Mouse (Mus musculus) kidney, adult 8-10 months (tissue): ENCODE results near the gene Lrig1.
A peak's percentile ranks its signal among the peaks of the same experiment; 100 is the strongest.

ENCODE experiments used
- DNase-seq, 2 experiments: peaks; one replicate each; pipeline ENCODE4 v3.0.0; 2022

The Lrig1 gene

GRCm38 (mm10) chr6:94697423-94697822 lies 2.5 kb downstream of the Lrig1 start:
- DNase-seq: no peak

DNA sequence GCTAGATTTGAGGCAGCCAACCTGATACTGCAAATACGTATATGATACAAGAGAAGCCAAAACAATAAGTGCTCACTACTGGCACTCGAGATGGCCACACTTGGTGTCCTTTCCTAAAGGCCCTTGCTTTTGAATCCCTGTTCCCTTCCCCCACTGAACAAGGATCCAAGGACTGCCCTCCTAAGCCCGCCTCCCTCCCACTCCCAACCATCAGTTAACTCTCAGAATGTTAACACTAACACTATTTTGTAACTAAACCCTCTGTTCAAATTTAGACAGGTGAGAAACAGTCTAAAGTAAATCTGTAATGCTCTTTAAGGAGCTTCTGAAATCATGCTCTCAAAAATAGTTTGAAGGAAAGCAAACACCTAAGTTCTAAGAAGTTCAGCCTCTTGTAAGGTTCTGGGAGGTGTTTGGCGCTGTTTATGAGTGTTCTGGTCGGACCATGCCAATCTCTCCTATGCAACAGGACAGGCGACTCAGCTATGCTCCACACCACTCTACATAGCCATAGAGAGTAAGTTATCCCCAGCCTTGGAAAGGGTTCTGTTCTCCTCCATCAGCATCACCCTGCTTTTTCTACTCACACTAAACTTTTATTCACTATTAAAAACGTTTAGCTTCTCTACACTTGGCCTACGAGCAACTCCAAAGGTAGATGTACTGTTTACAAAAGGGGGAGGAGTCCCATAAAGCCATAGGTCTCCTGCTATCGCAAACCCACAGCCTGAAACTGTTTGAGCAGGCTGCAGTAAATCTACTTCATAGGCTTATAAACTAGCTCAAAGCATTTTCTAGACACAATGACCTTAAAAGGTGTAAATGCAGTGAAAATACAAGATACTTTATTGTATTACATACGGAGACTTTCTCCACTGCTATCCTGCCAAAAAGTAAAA lies 3.5 kb downstream of the Lrig1 start:
- DNase-seq: no peak

DNA sequence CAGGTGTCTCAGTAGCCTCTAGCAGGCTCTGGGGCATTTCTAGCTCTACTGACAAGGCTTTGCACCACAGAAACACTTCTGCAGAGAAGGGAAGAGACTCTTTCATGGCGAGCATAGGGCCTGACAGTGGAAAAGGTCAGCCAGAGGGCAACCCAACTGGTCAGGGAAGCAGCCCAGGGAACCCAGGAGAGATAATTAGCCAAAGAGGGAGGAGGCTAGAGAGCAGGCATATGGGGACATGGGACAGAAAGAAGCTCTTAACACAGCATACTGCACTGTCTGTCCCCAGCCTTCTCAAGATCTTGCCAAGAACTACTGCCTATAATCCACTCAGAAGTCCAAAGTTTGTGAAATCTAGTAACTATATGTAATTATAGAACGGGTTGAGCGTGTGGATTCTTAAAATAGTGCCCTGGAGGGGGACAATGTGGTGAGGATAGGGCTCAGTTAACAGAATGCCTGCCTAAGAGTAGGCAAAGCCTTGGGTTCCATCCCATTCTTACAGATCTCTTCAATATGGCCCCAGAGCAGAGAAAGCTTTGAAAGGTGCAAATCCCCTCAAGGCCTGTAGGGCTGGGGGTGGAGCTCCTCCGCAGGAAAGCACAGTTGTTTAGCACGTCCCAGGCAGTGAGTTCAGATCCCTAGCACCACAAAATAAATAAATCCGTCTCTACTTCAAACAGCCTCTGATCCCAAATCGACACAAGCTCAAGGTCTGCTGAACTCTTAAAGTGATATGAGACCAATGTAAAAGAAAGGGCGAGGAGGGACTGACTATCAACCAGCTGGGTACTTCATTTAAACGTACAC lies 4.6 kb downstream of the Lrig1 start:
- no peak for DNase-seq

- no peak for DNase-seq
These were observed 5.5 kb downstream of the Lrig1 start for GRCm38 (mm10) chr6:94694481-94694880.

- no peak for DNase-seq
These were observed 6.9 kb downstream of the Lrig1 start for GRCm38 (mm10) chr6:94693091-94693490.

- no peak for DNase-seq
These were observed 8.0 kb downstream of the Lrig1 start for GRCm38 (mm10) chr6:94692003-94692402.

- no peak for DNase-seq
These were observed 9.7 kb downstream of the Lrig1 start for GRCm38 (mm10) chr6:94690247-94690646.

GRCm38 (mm10) chr6:94688722-94689121 lies 11.2 kb downstream of the Lrig1 start:
- DNase-seq: peak in 1 of 2 experiments; percentile 47

DNA sequence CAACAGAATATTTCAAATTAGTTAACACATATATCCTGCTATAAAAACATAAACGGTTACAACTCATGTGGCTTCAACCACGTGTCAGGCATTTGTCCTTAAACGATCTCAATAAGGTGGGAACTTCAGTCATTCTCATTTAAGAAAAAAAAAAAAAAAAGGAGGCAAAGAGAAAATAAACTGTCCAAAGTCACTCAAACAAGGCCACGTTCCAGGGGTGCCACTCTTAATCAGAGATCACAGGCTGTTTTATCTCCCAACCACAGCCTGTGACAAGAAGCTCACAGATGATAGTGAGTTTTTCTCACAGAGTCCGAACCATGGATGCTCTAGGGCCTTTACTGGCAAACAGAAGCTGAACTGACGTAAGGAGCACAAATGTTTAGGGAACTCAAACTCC lies 13.9 kb downstream of the Lrig1 start:
- no peak for DNase-seq

- DNase-seq: no peak
These were observed 14.3 kb downstream of the Lrig1 start for GRCm38 (mm10) chr6:94685611-94686010.

DNA sequence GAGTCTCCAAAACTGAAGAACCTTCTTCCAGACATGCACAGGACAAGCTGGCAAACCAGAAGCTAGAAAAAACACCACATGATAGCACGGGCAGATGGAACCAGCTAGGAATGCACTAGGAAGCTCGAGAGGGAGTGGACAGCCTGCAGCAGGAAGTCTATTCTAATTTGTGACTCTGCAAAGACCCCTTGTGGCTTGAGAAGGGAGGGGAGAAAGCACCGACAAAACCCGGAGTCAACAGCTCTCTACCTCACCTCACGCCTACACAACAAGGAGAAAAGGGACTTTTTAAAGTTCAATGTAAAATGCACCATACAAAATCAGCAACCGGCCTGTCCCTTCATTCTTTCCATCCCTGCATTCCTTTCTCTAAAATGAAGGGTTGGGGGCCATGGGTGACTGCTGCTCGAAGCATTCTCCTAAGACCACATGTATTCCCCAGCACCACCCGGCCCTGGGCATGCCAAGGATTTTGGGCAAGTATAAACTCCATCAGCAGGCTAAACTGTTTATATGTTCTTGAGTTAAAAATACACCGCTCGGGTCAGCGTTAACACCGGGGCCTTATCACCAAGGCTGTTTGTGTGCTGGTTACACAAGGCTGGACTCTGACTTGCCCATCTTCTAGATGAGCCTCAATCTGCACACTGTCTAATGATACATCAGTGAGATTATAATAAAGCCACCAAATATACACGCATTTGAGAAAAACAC lies 15.0 kb downstream of the Lrig1 start:
- DNase-seq: no peak

- no peak for DNase-seq
These were observed 16.3 kb downstream of the Lrig1 start for GRCm38 (mm10) chr6:94683701-94684100.

DNA sequence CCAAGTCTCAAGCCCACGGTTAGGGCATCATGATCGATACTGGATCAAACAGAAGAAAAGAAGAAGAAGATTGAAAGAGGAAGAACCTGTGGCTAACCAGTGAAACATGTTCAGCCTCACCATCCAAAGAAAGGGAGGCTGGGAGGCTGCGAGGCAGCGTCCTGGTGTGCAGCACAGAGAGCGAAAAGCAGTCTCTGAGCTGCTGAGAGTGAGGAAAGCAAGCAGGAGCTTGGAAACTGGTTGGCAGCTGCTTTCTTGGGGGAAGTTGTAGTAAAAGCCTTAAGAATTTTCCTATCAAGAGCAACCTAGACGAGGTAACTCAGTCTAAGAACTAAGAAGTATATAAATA lies 17.7 kb downstream of the Lrig1 start:
- DNase-seq: no peak

DNA sequence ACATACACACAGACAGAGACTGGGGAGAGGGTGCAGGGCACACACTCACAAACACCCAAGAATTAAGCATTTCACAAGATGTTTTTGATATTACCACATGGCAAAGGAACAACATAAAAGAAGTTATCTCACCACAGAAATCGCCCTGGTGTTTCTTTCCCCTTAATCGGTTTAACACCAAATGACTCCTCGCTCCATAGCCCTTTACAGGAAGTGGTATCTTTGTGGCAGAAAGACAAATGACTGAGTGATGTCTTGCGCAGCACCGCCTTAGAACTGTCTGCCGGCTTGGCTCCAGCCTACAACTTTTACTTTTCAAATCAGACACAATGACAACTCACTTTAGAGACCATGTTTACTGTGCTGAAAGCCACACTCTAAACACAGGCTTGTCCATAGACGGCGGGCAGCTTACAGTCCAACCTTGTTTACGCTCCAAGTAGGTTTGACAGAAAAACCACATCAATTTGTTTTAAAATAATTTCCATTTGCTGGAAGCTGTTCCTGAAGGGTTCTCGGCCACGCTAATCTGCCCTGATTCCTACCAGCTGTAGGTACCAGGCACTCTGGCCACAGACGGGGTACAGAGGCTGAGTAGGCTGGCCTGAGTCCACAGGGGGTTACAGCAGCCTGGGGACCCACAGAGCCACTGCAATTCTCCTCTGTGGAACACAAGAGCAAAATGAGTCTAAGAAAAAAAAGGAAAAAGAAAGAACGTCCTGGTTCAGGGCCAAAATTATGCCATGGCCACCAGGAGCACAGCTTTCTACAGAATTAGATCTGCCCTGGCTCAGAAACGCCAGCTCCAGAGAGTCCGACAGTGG lies 18.3 kb downstream of the Lrig1 start:
- no peak for DNase-seq

DNA sequence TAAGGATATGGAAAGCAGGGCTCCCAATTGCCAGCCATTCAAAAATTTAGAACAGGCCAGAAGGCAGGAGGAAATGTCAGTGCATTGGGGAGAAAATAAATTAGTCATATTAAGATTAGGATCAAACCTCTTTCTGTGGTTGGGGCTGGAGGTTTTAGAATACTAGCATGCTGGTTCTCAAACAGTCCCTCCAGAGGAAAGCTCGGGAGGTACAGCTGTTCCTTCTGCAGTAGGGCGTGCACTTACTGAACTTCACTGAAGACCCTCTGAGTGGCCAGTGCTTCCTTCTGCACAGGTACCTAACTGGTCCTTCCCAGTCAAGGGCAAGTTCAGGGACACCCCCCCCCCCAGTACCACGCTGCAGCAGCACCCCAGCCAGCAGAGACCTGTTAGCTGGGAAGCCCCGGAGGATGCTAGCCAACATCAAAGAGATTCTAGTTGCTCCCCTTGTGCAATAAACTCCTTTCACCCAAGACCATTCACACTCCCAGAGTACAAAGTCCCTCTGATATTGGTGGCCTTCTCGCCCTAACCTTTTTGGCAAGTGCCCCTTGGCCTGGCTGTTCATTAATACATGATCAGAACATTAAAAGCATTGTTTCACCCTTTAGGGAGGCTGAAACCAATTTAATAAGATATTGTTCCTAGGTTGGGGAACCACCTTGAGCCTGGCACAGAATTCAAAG lies 19.1 kb downstream of the Lrig1 start:
- DNase-seq: peak in 1 of 2 experiments; percentile 44

DNA sequence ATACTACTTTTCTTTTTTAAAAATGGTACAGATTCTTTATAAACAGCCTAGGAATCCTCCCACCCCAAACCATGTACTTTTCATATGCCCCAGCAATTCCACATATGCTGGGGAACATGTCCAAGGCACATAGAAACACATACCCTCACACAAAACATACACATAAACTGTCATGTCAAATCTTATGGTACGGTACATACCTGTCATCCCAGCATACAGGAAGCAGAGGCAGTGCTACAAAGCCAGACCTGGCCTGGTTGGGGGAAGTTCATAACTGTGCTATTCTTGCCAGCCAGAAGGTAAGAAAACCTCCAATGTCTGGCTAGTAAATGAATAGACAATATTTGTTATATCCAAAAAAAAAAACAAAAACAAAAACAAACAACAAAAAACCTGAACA lies 20.7 kb downstream of the Lrig1 start:
- DNase-seq: no peak

GRCm38 (mm10) chr6:94678377-94679164 lies 21.4 kb downstream of the Lrig1 start:
- DNase-seq: no peak

GRCm38 (mm10) chr6:94677448-94677847 lies 22.5 kb downstream of the Lrig1 start:
- DNase-seq: no peak

- DNase-seq: no peak
These were observed 23.1 kb downstream of the Lrig1 start for GRCm38 (mm10) chr6:94676840-94677239.

DNA sequence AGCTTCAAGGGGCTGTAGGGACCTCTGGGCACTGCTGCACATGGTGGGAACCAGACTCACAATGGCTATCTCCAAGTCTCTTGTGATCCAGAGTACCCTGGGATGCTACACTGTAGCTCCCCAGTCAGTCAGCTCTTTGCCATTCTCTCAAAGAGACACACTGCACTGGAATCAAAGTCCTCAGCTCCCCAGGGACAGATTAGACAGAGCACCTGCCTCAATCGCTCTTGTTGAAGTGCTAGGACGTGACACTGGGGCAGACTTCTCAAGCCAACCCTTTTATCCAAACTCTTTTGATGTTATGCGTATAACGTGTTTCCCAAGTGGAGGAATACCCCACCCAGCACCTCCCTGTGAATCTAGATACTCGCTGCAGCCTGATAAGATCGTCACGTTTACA lies 23.7 kb downstream of the Lrig1 start:
- no peak for DNase-seq

DNA sequence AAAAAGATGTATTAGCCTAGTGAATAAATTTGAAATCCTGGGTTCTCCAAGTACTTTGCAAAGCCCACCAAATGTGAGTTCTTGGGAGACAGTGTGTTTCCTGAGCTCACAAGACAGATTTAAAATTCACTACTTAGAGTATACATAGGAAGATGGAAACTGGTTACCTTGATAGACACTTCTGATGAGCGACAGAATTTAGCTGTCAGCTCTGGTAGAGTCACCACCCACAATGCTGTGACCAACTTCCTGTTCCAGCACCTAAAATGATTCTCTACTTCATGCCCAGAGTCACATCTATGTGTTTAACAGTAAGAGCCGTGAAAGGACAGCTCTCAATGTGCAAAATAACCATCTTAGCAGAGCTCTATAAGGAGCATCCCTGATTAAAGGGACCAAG lies 27.5 kb downstream of the Lrig1 start:
- no peak for DNase-seq
